Mouse (Mus musculus): Measurements from ENCODE around the gene Aifm2.

The Aifm2 gene

GRCm38 (mm10) chr10:61781461-61782128 lies 66.5 kb downstream of the Aifm2 start:
- no peak for DNase-seq

DNA sequence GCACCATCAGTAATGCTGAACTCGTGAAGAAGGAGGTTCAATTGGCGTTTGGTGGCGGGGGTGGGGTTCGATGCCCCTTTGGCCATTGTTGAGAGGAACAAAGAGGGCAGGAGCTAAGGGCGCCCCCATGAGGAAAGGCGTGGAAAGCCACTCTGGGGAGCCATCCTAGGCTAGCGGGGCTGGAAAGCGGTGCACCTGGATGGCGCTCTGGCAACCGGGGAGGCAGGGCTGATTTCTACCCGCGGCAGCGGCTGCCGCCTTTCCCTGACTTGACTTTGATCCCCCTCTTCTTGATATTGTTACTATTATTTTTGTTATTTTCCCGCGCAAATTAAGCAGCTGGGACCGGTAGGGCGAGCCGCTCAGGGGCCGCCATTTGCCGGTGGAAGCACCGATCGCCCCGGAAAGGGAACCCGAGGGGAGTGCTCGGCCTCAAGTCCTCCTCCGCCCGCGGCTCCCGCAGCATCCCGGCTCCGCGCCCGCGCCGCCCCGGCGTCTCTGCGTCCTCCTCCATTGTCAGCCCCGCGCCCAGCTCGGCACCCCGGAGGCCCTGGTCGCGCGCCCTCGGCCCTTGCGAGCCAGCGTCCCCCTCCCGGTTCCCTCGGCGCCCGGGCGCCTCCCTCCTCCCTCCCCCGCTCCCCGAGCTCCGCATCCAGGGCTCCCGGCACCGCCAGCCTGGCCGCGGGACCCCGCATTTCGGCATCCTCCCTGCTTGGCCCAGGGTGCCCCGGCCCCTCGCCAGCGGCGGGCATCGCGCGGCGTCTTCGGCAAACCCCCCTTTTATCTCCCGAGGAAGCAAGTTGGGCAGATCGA lies 67.9 kb downstream of the Aifm2 start:
- DNase-seq: peak in 1 of 2 experiments; percentile 3

DNA sequence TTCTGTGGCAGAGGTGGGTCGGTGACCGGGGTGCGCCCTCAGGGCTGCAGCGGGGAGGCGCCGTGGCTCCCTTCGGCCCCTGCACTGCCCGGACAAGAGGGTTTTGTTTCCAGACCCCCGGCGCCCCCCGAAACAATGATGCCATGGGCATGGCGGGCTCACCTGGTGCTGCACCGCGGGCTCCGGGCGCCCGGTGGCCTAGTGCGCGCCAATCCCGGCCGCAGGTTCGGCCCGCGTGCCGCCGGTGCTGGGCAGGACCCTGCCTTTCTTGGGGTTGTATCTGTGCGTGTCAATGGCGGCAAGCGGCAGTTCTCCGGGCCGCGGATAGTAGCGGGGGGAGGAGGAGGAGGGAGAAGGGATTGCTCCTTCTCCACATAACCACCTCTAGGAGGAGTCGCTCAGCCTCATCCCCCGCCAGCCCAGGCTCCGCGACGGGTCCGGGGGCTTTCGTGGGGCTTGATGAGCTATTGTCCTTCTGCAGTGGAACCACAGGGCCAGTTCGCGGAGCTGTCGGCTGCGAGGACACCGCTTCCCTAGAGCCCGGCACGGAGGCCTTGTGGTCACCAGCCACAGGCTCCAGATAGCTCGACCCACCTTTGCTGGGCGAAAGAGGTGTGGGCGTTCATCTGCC lies 68.7 kb downstream of the Aifm2 start, which contains the start of gene H2afy2:
TSS of gene H2afy2 (minus strand) at position 527 of the 631 bp plus-strand sequence.
- peak in 1 of 2 experiments; percentile 1 for DNase-seq

DNA sequence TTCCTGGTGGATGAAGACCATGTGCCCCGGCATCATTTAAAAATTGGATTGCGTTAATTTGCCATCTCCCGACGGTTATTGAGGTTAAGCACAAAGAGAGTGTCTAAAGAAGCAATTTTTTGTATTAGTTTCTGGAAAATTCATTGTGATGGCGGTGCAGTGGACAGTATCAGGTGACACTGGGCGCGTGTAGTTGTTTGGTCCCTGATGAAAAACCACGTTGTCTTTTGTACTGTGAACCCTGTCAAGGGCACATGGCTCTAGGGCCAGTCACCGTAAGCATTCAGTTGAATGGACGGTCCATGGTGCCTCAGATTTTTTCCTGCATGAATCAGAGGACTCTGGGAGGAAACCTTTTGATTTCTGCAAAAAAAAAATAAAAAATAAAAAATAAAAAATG lies 69.4 kb downstream of the Aifm2 start:
- no peak for DNase-seq

DNA sequence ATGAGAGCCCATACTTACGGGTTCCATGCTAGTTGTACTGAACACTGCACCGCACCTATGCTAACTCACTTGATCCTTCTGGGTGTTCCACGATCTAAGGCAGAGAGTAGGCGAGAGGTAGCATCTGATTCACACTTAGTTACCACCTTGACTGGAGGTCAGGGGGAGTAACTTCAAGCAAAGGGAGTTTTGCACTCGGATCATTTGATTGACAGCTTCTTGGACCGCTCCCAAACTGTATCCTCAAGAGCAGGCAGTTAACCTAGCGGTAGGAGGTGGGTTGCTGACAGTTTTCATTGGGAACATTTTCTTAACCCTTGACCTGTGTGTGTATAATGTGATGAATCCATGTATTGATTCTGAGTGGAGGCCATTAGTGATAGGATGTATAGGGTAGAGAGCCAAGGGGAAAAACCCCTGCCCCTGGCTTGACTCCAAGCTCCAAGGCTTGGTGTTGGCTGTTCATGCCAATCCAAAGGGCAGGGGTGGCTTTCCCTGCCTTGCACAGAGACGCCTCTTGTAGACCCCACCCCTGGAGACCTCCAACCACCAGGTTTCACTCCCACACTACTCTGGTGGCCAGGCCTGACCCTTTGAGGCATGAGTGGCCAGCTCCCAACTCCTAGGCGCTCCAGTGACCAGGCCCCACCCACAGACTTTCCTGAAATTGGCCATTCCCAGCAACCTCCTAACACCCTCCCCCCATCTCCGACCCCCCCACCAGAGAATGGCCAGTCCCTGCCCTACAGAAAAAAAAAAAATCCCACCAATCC lies 72.7 kb downstream of the Aifm2 start:
- DNase-seq: no peak

- DNase-seq: no peak
Observed at GRCm38 (mm10) chr10:61788499-61788898, 73.4 kb downstream of the Aifm2 start.
